Mouse (Mus musculus): ENCODE data around the gene Prrc2c.
"Not testable (repeated sequence)": the region's sequence is repeated elsewhere in the genome, so short reads cannot be mapped to it uniquely, and the experiment has no call there.

Gene Prrc2c

GRCm38 (mm10) chr1:162740401-162740835 is at the start of gene Prrc2c:
Prrc2c (minus strand) TSS chr1:162740556.
- peak; percentile 95 for DNase-seq (ENCODE audit: low spot score)

- DNase-seq (ENCODE audit: low spot score), result no peak
Measured at GRCm38 (mm10) chr1:162785222-162785621, 44.9 kb upstream of the Prrc2c start.

GRCm38 (mm10) chr1:162783669-162784248 is 43.4 kb upstream of the Prrc2c start:
- DNase-seq (ENCODE audit: low spot score), result no peak

- not testable (repeated sequence) for DNase-seq (ENCODE audit: low spot score)
Measured at GRCm38 (mm10) chr1:162781035-162781434, 40.7 kb upstream of the Prrc2c start.

- DNase-seq (ENCODE audit: low spot score), result no peak
Measured at GRCm38 (mm10) chr1:162777943-162778538, 37.7 kb upstream of the Prrc2c start.

GRCm38 (mm10) chr1:162773661-162774060 is 33.3 kb upstream of the Prrc2c start:
- no peak for DNase-seq (ENCODE audit: low spot score)

GRCm38 (mm10) chr1:162771617-162772360 is 31.4 kb upstream of the Prrc2c start:
- DNase-seq (ENCODE audit: low spot score), result no peak

GRCm38 (mm10) chr1:162752009-162752408 is 11.7 kb upstream of the Prrc2c start:
- no peak for DNase-seq (ENCODE audit: low spot score)

GRCm38 (mm10) chr1:162749607-162750006 is 9.3 kb upstream of the Prrc2c start:
- DNase-seq (ENCODE audit: low spot score), result no peak

GRCm38 (mm10) chr1:162748761-162749160 is 8.4 kb upstream of the Prrc2c start:
- no peak for DNase-seq (ENCODE audit: low spot score)

- no peak for DNase-seq (ENCODE audit: low spot score)
Measured at GRCm38 (mm10) chr1:162739831-162740394, 443 bp downstream of the Prrc2c start.

- no peak for DNase-seq (ENCODE audit: low spot score)
Measured at GRCm38 (mm10) chr1:162739406-162739805, 950 bp downstream of the Prrc2c start.

- DNase-seq (ENCODE audit: low spot score), result no peak
Measured at GRCm38 (mm10) chr1:162738472-162738871, 1.9 kb downstream of the Prrc2c start.

GRCm38 (mm10) chr1:162735084-162735483 is 5.3 kb downstream of the Prrc2c start:
- no peak for DNase-seq (ENCODE audit: low spot score)

- DNase-seq (ENCODE audit: low spot score), result no peak
Measured at GRCm38 (mm10) chr1:162734283-162734682, 6.1 kb downstream of the Prrc2c start.

- DNase-seq (ENCODE audit: low spot score), result no peak
Measured at GRCm38 (mm10) chr1:162732041-162732440, 8.3 kb downstream of the Prrc2c start.

GRCm38 (mm10) chr1:162729436-162729835 is 10.9 kb downstream of the Prrc2c start:
- DNase-seq (ENCODE audit: low spot score), result no peak

- DNase-seq (ENCODE audit: low spot score), result no peak
Measured at GRCm38 (mm10) chr1:162727981-162728380, 12.4 kb downstream of the Prrc2c start.

- DNase-seq (ENCODE audit: low spot score), result no peak
Measured at GRCm38 (mm10) chr1:162723610-162724009, 16.7 kb downstream of the Prrc2c start.

GRCm38 (mm10) chr1:162720645-162721044 is 19.7 kb downstream of the Prrc2c start:
- no peak for DNase-seq (ENCODE audit: low spot score)

- DNase-seq (ENCODE audit: low spot score), result no peak
Measured at GRCm38 (mm10) chr1:162700389-162701066, 39.8 kb downstream of the Prrc2c start.

GRCm38 (mm10) chr1:162697866-162698265 is 42.5 kb downstream of the Prrc2c start:
- DNase-seq (ENCODE audit: low spot score), result no peak

All from spleen, adult 12 weeks (tissue).